Mouse (Mus musculus): Measurements from ENCODE around the gene Exoc1.

Exoc1 gene

GRCm38 (mm10) chr5:76529040-76529703 lies at the start of gene Exoc1:
Gene Exoc1, plus strand, starts transcription at chr5:76529311.
- DNase-seq (ENCODE audit: low spot score) = peak; percentile 96

GRCm38 (mm10) chr5:76483811-76484210 lies 45.3 kb upstream of the Exoc1 start, which contains the start of gene Gm7271:
Gene Gm7271, plus strand, starts transcription at chr5:76484040.
- DNase-seq (ENCODE audit: low spot score) = peak; percentile 55

GRCm38 (mm10) chr5:76495126-76495525 lies 34.0 kb upstream of the Exoc1 start:
- DNase-seq (ENCODE audit: low spot score) = no peak

- DNase-seq (ENCODE audit: low spot score) = no peak
Measured at GRCm38 (mm10) chr5:76522446-76522845, 6.7 kb upstream of the Exoc1 start.

- no peak for DNase-seq (ENCODE audit: low spot score)
Measured at GRCm38 (mm10) chr5:76524623-76525022, 4.5 kb upstream of the Exoc1 start.

GRCm38 (mm10) chr5:76525066-76525465 lies 4.0 kb upstream of the Exoc1 start:
- no peak for DNase-seq (ENCODE audit: low spot score)

GRCm38 (mm10) chr5:76525829-76526228 lies 3.3 kb upstream of the Exoc1 start:
- peak; percentile 18 for DNase-seq (ENCODE audit: low spot score)

GRCm38 (mm10) chr5:76529704-76530066 lies 574 bp downstream of the Exoc1 start:
- no peak for DNase-seq (ENCODE audit: low spot score)

- no peak for DNase-seq (ENCODE audit: low spot score)
Measured at GRCm38 (mm10) chr5:76533186-76533585, 4.1 kb downstream of the Exoc1 start.

- DNase-seq (ENCODE audit: low spot score) = no peak
Measured at GRCm38 (mm10) chr5:76536231-76536630, 7.1 kb downstream of the Exoc1 start.

- DNase-seq (ENCODE audit: low spot score) = no peak
Measured at GRCm38 (mm10) chr5:76537578-76537977, 8.5 kb downstream of the Exoc1 start.

- DNase-seq (ENCODE audit: low spot score) = no peak
Measured at GRCm38 (mm10) chr5:76540181-76540580, 11.1 kb downstream of the Exoc1 start.

GRCm38 (mm10) chr5:76540842-76541241 lies 11.7 kb downstream of the Exoc1 start:
- peak; percentile 60 for DNase-seq (ENCODE audit: low spot score)

- no peak for DNase-seq (ENCODE audit: low spot score)
Measured at GRCm38 (mm10) chr5:76543200-76543599, 14.1 kb downstream of the Exoc1 start.

GRCm38 (mm10) chr5:76550426-76550825 lies 21.3 kb downstream of the Exoc1 start:
- DNase-seq (ENCODE audit: low spot score) = no peak

- DNase-seq (ENCODE audit: low spot score) = peak; percentile 69
Measured at GRCm38 (mm10) chr5:76565321-76565720, 36.2 kb downstream of the Exoc1 start.

- DNase-seq (ENCODE audit: low spot score) = peak; percentile 41
Measured at GRCm38 (mm10) chr5:76574251-76574650, 45.1 kb downstream of the Exoc1 start.

GRCm38 (mm10) chr5:76577026-76577425 lies 47.9 kb downstream of the Exoc1 start:
- DNase-seq (ENCODE audit: low spot score) = no peak

GRCm38 (mm10) chr5:76585378-76585777 lies 56.3 kb downstream of the Exoc1 start:
- no peak for DNase-seq (ENCODE audit: low spot score)

- DNase-seq (ENCODE audit: low spot score) = peak; percentile 97
Measured at GRCm38 (mm10) chr5:76588551-76589283, 59.6 kb downstream of the Exoc1 start, which contains the start of gene Cep135. Gene Cep135, plus strand, starts transcription at chr5:76588698.

- DNase-seq (ENCODE audit: low spot score) = no peak
Measured at GRCm38 (mm10) chr5:76589311-76589710, 60.2 kb downstream of the Exoc1 start.

GRCm38 (mm10) chr5:76590009-76590408 lies 60.9 kb downstream of the Exoc1 start:
- no peak for DNase-seq (ENCODE audit: low spot score)

- no peak for DNase-seq (ENCODE audit: low spot score)
Measured at GRCm38 (mm10) chr5:76591885-76592284, 62.8 kb downstream of the Exoc1 start.
